Mouse (Mus musculus) monocyte, adult 2 months (primary cell): Measurements from ENCODE around the gene Ubr7.

Experiments
- DNase-seq, 2 experiments: peaks; one replicate each; pipeline ENCODE4 v3.0.0; 2022; ENCODE audit warnings: low spot score in 2 of 2, low read depth in 1 of 2

Ubr7 gene

GRCm38 (mm10) chr12:102826399-102826798, 68.6 kb downstream of the Ubr7 start:
- no peak for DNase-seq

- DNase-seq: no peak
These were observed 69.4 kb downstream of the Ubr7 start for GRCm38 (mm10) chr12:102827119-102827518.
